Mouse (Mus musculus) c-Kit-negative CD71-positive TER-119-positive erythroid progenitor cells, embryonic 14.5 days (primary cell): ENCODE results near the gene Ncapg2.

Experiments used
- DNase-seq: peaks from one replicate; pipeline ENCODE4 v3.0.0-alpha.2; 2013; ENCODE audit warnings: low read depth, low spot score

Ncapg2 gene

DNA sequence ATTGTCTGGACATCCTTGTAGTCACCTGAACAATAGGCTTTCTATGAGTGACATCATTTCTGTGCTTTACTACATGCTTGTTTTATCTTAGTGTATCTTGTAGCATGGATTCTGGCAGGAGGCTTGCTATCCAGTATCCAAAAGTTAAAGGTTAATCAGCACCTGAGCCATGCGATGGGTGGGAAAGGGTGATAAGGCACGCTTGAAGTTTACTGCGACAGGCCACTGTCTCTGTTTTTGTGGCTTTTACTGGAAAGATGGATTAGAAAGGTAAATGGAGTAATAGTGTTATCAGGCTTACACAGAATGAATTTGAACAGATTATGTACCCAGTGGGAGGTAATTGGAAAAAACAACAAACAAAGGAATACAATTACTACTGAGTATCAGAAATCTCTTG is 37.0 kb downstream of the Ncapg2 start:
- no peak for DNase-seq

DNA sequence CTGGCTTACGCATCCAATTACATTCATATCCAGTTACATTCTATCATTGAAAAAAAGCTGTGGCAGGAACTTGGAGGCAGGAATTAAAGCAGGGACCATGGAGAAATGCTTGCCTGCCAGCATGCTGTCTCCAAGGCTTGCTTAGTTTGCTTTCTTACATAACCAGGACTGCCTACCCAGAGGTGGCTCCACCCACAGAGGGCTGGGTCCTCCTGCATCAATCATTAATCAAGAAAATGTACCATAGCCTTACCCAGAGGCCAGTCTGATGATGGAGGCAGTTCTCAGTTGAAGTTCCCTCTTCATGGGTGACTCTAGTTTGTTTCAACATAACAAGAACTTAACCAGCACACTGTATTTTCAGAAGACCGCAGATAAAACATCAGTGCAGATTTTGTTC is 44.3 kb downstream of the Ncapg2 start:
- DNase-seq: no peak

DNA sequence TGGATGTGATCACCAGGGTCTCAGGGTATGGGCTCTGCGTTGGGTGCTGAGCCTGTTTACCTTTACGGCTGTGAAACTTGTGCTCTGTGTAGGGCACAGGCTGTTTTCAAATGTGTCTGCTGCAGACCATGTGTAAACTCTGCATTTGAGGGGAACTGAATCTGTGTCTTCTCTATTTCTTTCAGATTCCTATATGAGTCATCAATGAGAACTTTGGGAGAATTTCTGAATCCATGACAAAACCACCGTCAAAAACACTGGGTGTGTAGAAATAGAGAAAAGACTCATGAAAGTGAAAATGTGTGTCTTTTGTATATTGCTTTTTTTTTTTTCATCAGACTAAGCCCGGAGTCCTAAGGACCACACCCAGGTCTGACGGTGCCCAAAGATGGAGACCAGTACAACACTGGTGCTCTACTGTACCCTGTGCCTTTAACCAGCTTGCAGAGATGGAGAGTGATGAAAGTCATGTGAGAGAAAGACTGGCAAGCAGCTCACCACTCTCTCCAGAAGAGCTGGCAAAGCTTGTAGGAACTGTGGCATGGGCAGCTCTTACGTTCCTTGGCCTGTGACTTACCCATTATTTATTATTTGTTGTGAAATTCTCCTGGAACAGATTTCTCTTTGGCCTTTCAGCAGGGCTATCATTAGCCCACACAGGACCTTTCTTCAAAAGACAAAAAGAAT is 55.3 kb downstream of the Ncapg2 start:
- no peak for DNase-seq

DNA sequence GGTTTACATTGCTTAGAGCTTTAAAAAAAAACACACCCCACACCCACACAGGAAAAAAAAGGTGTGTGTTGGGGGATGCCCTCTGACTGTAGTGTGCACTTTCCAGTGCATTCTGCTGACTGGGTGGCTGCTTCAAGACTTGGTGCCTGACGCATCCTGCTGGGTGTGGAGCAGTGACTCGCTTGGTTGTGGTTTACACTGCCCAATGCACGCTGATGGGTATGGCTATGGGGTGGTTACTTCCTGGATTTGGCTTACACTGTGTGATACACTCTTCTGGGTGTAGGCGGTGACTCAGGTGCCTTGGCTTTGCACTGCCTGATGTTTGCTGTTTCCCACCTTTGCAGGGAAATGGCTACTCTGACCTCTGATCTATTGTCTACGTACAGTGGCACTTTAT is 61.8 kb downstream of the Ncapg2 start:
- no peak for DNase-seq

DNA sequence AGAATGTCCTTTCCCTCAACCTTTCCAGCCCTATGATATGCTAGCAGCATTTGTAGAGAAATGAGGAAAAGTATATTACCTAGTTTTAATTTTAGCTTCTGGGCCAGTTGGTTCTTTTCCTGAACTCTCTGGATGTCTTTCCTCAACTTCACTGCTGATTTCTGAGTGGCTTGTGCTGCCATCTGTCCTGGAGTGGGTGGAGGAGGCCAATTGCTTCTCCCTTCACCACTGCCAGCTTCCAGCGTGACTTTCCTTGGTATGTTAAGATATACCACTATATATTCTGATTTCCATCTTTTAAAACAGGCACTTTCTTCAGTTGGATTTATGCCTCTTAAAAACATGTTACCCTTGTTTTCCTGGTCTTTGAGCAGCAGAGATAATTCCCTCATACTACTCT is 63.1 kb downstream of the Ncapg2 start:
- no peak for DNase-seq

DNA sequence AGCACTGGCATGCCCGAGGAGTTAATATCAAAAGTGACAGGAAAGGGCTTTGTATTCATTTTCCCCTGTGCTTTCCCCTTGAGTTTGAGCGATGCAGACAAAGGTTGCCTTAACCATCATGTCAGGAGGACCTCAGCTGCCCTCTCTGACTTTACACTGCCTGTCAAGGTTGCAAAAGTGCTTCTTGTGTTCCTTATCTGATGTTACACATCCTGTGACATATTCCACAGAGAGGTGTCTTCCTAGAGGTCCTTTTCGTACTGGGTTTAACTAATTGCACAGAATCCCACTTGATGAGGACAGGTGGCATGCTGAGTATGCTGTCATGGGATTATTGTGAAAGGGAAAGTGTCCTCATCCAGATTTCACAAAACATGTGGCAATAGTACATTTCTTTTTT is 63.9 kb downstream of the Ncapg2 start:
- DNase-seq: no peak

DNA sequence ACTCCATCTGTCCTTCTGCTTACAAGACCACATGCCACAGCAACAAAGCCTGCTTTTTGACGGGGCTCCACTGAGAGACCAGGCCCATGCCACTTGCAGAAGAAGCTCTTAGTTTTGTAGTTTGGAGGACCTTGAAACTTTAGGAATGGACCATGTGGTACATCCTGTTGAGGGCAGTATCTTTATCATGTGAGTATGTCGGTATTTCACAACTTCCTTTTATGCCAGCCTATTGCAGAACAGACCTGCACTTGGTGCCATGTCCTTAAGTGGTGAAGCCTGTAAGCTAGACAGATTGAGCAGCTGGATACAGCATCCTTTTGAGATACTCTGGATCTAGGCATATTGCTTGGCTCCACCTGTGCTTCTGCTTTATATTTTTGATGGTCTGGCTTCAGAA is 68.1 kb downstream of the Ncapg2 start:
- DNase-seq: no peak

DNA sequence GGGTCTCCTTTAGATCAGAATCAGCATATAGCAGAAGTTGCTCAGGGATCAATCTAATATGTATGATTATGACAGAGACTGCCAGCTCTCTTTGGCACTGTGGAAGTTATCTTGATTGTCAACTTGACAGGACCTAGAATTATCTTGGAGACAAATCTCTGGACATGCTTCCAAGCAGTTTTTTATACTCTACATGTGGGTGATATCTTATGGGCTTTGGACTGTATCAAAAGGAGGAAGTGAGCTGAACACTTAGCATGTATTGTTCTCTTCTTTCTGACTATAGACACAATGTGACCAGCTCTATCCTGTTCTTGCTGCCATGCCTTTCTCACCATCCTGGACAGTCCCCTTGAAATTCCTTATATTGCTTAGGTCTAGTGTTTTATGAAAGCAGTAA is 68.6 kb downstream of the Ncapg2 start:
- no peak for DNase-seq

DNA sequence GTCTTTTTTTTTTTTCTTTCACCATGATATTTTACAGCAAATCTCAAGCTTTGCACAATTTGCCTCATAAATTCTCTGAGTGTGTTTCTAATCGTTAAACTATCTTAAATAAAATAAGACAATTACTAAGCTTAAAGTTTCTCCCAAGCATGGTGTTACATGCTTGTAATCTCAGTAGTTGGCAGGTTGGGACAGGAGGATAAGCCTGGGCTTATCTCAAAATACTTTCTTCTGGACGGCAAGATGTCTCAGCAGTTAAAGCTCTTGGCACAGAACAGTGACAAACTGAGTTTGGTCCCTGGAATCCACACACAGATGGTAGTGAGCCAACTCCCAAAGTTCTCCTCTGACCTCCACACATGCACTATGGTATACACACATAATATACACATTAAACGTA is 69.5 kb downstream of the Ncapg2 start:
- no peak for DNase-seq

DNA sequence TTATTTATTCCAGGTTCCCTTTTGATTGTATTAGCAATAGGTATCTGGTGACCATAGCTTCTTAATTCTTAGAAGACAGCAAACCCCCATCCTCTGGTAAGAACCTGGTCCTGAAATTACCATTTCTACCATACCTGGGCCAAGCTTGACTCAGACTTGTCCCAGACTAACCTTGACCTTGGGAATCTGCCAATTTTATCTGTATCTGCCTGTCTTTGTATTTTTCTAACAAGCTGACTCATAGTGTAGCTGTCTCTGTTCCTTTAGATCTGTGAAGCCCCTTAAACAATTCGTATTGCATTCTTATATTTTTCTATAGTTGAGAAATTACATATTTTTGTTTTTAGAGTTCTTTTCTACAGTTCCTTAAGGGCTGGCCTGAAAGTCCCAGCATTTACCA is 73.6 kb downstream of the Ncapg2 start:
- no peak for DNase-seq

DNA sequence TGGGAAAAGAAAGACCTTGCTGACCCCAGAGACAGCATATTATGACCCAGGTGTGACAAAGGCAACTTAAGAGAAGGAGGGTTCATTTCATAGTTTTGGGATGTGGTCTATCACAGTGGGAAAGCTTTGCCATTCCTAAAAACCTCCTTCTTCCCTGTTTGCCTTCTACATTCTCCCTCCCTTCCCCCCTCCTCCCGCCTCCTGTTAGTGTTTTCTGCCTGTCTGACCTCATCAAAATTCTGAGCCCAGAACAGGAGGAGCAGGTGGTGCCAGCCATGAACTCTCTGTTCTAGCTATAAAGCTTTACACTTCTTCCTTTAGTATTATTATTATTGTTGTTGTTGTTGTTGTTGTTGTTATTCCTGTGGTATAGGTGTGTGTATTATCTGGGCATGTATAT is 76.7 kb downstream of the Ncapg2 start:
- no peak for DNase-seq

DNA sequence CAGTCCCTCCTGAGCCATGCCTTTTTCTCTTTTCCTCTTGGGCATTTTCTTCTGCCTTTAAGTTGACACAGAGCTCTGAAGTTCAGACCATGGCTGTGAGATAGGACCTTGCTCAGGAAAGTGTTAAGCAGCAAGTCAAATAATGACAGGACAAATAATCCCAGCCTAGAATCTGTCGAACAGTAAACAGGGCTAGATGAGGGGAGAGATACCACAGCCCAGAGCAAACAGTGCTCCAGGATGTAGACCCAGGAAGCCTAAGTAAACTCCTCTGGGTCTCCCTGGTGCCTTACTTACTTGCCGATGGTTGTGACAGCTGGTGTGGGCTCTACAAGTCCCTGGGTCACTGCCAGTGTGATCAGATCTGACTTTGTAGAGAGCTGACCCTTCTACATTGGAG is 78.4 kb downstream of the Ncapg2 start:
- DNase-seq: no peak

DNA sequence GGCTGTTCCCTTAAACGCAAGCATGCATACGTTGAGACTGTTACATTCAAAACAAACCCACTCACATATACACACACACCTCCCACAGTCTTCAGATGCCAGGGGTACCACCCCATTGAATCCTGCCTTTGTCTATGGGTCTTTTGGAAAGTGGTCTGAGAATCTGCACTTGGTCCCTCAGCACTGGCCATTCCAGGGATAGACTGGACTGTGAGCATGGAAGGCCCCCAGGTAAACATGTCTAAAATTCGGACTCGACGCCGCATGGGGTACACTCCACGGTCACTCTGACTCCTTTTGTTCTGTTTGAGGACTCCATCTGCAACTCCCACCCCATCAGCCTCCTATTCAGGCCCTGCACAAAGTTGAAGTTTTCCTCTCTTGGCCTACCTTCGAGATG is 79.8 kb downstream of the Ncapg2 start:
- no peak for DNase-seq

DNA sequence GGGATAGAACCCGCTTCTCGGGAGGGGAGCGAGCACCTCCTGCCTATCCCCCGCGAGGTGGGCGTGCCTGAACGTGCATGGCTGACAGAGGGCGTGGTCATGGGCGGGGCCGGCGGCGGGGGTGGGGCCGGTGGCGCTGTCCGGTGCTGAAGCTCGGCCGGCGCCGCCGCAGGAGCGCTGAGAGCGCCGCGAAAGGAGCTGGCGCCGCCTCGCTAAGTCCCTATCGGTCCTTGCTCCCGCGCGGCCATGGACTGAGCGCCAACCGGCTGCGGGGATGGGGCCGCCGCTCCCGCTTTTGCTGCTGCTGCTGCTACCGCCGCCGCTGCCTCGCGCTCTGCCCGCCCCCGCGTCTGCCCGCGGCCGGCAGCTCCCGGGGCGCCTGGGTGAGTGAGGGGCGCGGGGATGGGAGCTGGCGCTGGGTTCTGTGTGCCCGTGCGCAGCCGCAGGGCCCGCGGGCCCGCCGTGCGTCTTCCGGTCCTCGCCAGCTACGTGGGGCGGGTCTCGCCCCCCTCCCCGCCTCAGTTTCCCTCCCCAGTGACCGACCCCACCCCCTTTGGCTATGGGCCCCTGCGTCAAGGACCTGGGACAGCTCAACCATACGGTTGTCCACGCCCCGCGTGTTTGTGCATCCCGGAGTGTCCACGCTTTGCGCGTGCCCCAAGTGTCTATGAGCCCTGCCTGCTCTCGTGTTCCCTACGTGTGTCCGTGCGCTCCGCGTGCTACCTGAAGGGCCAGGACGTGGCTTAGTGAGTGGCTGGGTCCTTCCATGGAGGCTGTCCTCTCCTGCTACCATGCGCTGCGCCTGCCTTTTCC is 80.6 kb downstream of the Ncapg2 start, which contains the start of gene Ptprn2:
Ptprn2 (plus strand) TSS at position 130 of the 813 bp plus-strand sequence.
- no peak for DNase-seq

DNA sequence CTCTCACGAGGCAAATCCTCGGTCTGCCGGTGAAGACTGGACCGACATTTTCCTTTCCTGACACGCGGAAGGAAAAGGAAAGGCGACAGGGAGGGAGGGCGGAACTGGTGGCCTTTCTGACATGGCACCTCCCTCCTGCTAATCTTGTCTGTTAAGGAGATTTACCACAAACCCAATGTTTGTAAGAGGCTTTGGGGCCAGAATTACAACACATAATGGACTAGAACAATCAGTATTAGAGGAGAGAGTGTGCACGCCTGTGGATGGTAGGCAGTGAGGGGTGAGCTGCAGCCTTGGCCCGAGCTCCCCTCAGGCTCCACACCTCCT is 81.2 kb downstream of the Ncapg2 start:
- no peak for DNase-seq

DNA sequence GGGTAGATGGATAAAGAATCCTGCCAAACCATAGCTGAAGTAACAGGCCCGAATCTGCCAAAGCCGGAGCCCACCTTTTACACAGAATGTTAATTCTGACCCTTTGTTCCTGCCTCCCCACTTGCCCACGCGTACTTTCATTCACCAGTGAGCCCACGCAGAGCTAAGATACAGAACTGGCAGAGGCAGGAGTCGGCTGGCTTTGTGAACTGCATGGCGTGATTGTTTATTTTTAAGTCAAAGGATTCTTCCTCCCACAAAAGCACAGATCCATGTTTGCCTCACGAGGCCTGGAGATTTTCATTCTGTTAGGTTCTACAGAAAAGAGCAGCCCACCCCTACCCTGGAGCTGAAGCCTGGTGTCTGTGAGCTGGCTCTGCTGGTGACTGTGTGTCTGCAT is 83.6 kb downstream of the Ncapg2 start:
- DNase-seq: no peak

DNA sequence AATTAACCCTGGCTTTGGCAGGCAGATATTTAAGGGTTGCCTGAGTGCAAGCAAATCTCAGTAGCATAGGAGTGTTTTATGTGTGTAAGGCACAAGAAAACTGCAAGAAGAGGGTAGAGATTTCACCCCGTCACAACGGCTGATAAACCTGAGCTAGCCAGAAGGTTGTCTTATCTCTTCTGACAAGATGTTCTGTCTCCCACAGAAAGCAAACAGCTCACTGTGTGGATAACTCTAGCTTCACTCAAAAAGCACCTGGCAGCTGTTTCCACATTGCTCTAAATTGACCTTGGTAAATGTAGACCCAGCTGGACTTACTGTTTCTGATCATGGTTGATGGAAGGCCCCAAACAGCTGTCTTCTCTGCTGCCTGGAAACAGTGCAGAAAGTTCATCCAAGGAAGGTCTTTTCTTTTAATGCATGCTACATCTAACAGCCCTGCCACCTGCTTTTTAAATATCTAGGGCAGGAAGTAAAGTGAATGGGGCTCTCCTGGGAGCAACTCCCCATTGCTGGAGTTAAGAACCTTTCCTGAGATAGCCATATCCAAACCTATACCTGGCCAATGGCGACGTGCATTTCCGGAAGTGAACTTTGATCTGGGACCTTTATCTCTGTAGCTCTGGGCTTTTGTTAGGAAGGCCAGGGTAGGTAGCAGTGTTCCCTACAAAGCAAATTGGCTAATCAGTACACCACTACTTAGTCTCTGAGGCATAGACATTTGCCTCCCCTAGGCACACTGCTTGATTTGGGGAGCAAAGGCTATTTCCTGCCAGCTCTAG is 85.6 kb downstream of the Ncapg2 start:
- no peak for DNase-seq

DNA sequence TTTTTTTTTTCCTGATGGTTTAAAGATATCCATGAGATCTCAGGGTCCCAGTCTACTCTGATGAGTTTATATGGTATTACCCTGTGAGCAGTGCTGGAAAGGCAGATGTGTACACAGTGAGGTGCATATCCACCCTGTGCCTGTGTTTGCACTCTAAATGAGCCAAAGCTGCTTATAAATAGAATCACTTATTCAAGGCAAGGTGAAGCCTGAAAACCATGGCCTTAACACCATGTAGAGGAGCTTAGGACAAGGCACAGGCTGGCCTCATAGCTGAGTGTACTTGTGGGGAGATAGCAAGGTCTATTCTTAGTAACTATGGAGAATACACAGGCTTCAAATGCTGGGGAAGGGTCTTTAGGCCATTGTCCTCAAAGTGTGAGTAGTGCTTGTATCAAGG is 93.5 kb downstream of the Ncapg2 start:
- DNase-seq: no peak

DNA sequence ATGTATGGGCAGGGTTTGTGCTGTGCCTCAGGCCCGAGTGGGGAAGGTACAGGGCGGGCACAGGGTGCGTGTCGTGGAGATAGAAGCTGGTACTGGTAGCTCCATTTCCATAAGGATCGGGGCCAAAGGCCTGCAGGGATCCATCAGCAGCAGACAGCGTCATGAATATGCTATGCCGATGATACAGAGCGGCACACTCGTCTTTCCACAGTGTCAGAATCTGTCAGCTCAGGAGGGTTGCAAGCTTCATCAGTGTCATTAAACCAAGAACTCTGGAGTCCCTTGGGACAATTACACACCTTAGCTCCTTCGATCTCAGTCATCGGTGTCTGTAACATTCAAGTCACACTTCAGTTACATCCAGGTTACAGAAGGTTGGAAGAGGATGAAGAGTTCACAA is 95.5 kb downstream of the Ncapg2 start:
- DNase-seq: no peak

DNA sequence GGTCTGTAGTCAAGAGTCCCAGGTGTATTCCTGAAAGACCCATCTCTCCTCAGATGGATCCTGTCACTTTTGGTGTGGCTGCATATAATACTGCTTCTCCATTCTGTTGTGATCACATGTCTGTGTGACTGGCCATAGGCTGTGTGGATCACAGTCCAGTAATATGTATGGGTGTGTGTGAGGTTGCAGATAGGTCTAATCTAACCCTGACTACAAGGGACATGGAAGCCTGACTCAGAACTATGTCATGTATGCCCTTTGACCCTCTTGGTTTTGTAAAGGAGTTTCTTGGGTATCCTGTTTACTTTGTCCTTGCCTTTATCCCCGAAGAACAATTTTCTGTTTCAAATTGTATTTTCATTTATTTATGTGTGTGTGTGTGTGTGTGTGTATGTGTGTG is 107.3 kb downstream of the Ncapg2 start:
- no peak for DNase-seq
